Mouse (Mus musculus): ENCODE measurements around the gene Pdcd5.
A peak's percentile ranks its signal among the peaks of the same experiment; 100 is the strongest.

The Pdcd5 gene

GRCm38 (mm10) chr7:35646317-35647081, 822 bp downstream of the Pdcd5 start:
- peak; percentile 16 for DNase-seq (ENCODE audit: low spot score)

- no peak for DNase-seq (ENCODE audit: low spot score)
Observed at GRCm38 (mm10) chr7:35640072-35640471, 7.2 kb downstream of the Pdcd5 start.

- DNase-seq (ENCODE audit: low spot score) = no peak
Observed at GRCm38 (mm10) chr7:35636874-35637273, 10.4 kb downstream of the Pdcd5 start.

GRCm38 (mm10) chr7:35636229-35636628, 11.1 kb downstream of the Pdcd5 start:
- no peak for DNase-seq (ENCODE audit: low spot score)

- DNase-seq (ENCODE audit: low spot score) = peak; percentile 58
Observed at GRCm38 (mm10) chr7:35628496-35628895, 18.8 kb downstream of the Pdcd5 start.

GRCm38 (mm10) chr7:35627371-35627770, 19.9 kb downstream of the Pdcd5 start:
- no peak for DNase-seq (ENCODE audit: low spot score)

- DNase-seq (ENCODE audit: low spot score) = no peak
Observed at GRCm38 (mm10) chr7:35626038-35626437, 21.3 kb downstream of the Pdcd5 start.

GRCm38 (mm10) chr7:35622626-35623025, 24.7 kb downstream of the Pdcd5 start:
- no peak for DNase-seq (ENCODE audit: low spot score)

GRCm38 (mm10) chr7:35617513-35617912, 29.8 kb downstream of the Pdcd5 start:
- DNase-seq (ENCODE audit: low spot score) = no peak

- no peak for DNase-seq (ENCODE audit: low spot score)
Observed at GRCm38 (mm10) chr7:35609245-35609644, 38.1 kb downstream of the Pdcd5 start.

GRCm38 (mm10) chr7:35606816-35607215, 40.5 kb downstream of the Pdcd5 start:
- no peak for DNase-seq (ENCODE audit: low spot score)

- no peak for DNase-seq (ENCODE audit: low spot score)
Observed at GRCm38 (mm10) chr7:35602766-35603165, 44.6 kb downstream of the Pdcd5 start.

GRCm38 (mm10) chr7:35601106-35601505, 46.2 kb downstream of the Pdcd5 start:
- DNase-seq (ENCODE audit: low spot score) = peak; percentile 47

GRCm38 (mm10) chr7:35600031-35600430, 47.3 kb downstream of the Pdcd5 start:
- DNase-seq (ENCODE audit: low spot score) = no peak

GRCm38 (mm10) chr7:35599492-35599891, 47.8 kb downstream of the Pdcd5 start:
- no peak for DNase-seq (ENCODE audit: low spot score)

GRCm38 (mm10) chr7:35594311-35594710, 53.0 kb downstream of the Pdcd5 start:
- no peak for DNase-seq (ENCODE audit: low spot score)
